Mouse (Mus musculus) bone marrow, adult 2 months (tissue): ENCODE measurements around the gene Utp20.

Source experiments
- CTCF ChIP-seq: fragments of 200-500 bp; IDR thresholded peaks from 2 replicates; pipeline ENCODE4 v1.5.1; 2011; ENCODE audit warnings: low read length, control low read depth; ENCODE audit not compliant: control insufficient read depth, insufficient read depth
- POLR2A ChIP-seq: fragments of 200-500 bp; IDR thresholded peaks from 2 replicates; pipeline ENCODE4 v1.6.1; 2011; ENCODE audit warnings: low read depth, mild to moderate bottlenecking, control low read depth, low read length, borderline replicate concordance; ENCODE audit not compliant: control insufficient read depth

DNA sequence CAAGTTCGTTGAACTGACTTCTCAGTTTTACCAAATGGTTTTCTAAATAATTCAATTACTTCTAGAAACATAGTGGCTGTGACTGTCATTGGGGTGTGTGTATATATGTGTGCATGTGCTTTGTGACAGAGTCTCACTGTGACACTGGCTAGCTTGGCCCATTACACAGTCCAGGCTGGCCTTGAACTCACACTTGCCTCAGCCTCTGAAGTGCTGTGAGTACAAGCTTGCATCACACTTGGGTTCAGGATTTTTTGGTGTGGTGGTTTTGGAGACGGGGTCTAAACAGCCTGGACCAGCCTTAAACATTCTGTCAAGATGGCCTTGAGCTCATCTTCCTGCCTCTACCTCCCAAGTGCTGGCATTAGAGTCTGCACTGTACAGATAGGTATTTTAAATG lies 11.3 kb downstream of the Utp20 start:
- TF ChIP-seq CTCF (no peak), POLR2A (no peak)
